Mouse (Mus musculus) midbrain, embryonic 10.5 days (tissue): ENCODE results near the gene Insr. TPM values are rescaled to one million over a fixed set of nuclear protein-coding genes. Genes with fewer than 3 reads are reported as not detected.
"Not testable (repeated sequence)": the region's sequence is repeated elsewhere in the genome, so short reads cannot be mapped to it uniquely, and the experiment has no call there.

ENCODE experiments used
- DNase-seq: peaks from one replicate; pipeline ENCODE4 v3.0.0-alpha.2; 2017; ENCODE audit warnings: low spot score
- H3K27ac ChIP-seq: fragments of 300-500 bp; sonication (generic); replicated peaks from 2 replicates; pipeline ENCODE4 v1.5.1; 2016; ENCODE audit warnings: mild to moderate bottlenecking
- H3K27me3 ChIP-seq: fragments of 300-500 bp; sonication (generic); 2 replicates; pipeline ENCODE4 v1.6.1; 2016; ENCODE audit warnings: low read depth, mild to moderate bottlenecking; ENCODE audit not compliant: poor library complexity, severe bottlenecking
- H3K36me3 ChIP-seq: fragments of 300-500 bp; sonication (generic); 2 replicates; pipeline ENCODE4 v1.6.1; 2016; ENCODE audit warnings: mild to moderate bottlenecking, moderate library complexity
- H3K4me1 ChIP-seq: fragments of 300-500 bp; sonication (generic); 2 replicates; pipeline ENCODE4 v1.6.1; 2016
- H3K4me3 ChIP-seq: fragments of 300-500 bp; sonication (generic); 2 replicates; pipeline ENCODE4 v1.5.1; 2016; ENCODE audit warnings: mild to moderate bottlenecking, moderate library complexity
- H3K9me3 ChIP-seq: fragments of 300-500 bp; sonication (generic); replicated peaks from 2 replicates; pipeline ENCODE4 v1.6.1; 2016; ENCODE audit warnings: mild to moderate bottlenecking
- WGBS: fragments of 180-500 bp; shearing (Covaris S2); methylation state at CpG from one replicate; pipeline ENCODE4 v1.1.7; 2016; 5-methylcytosine and 5-hydroxymethylcytosine counted together
- microRNA-seq: library from miRNA; unstranded; fragments of <30 nt; microRNA quantifications from one replicate; pipeline ENCODE4, GENCODE M21; 2017
- polyA plus RNA-seq: library from polyadenylated mRNA; unstranded; fragments of >200 nt; fragmentation: Nextera tagmentation; extraction: Ambion mirVana; gene quantifications from 2 replicates; pipeline ENCODE4 v1.2.1, GENCODE M21; 2016

Insr gene
- polyA plus RNA-seq, 1 experiment from 2014 or later: 21.9 TPM

DNA sequence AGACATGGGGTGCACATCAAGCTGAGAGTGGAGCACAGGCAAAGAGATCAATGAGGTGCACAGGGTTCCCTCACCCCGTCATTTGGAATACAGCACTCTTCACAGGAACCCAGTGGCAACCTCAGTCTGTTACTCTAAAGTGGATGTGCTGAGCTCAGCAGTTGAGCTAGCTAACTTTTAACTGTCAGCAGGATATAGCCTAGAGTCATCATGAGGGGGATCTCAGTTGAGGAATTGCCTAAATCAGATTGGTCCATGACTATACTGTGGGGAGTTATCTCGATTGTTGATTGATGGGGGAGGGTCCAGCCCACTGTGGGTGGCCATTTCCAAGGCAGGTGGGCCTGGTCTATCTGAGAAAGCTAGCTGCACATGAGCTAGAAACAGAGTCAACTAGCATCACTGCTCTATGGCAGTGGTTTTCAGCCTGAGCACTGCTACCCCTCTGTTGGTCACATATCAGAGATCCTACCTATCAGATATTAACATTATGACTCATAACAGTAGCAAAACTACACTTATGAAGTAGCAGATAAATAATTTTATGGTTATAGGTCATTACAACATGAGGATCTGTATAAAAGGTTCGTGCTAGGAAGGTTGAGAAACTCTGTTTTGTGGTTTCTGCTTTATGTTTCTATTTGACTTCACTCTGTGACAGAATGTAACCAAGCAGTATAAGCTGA lies 74.5 kb downstream of the Insr start:
- Histone ChIP-seq H3K36me3 (peaks cover 52% of the 10 kb centered on the region), H3K27me3 (no peaks in the 10 kb centered on the region), H3K27ac (no peak overlapping the region), H3K9me3 (no peaks in the 10 kb centered on the region), H3K4me3 (no peak overlapping the region), H3K4me1 (no peaks in the 10 kb centered on the region)
- 86% methylated on average over 3 of the region's 3 CpGs for WGBS
- DNase-seq: no peak

DNA sequence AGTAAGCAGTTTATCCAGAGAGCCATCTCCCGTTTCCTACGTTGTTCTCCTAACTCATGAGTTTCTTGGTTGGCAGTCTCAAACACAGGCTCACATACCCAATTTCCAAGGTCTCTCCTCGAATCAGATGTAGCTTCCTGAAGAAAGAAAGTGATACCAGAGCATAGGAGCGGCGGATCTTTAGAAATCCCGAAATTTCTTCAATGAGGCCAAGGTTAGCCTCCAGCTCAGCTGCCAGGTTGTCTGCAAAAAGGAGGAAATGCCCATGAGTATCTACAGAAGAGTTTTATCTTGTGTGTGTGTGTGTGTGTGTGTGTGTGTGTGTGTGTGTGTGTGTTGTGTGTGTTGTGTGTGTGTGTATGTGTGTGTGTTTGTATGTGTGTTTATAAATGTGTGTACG lies 76.6 kb downstream of the Insr start:
- no peaks in the 10 kb centered on the region for H3K4me1 ChIP-seq
- DNase-seq: no peak
- H3K4me3 ChIP-seq: no peak overlapping the region
- 94% methylated on average over 7 of the region's 7 CpGs for WGBS
- H3K36me3 ChIP-seq: peaks cover 58% of the 10 kb centered on the region
- no peak overlapping the region for H3K27ac ChIP-seq
- H3K9me3 ChIP-seq: no peaks in the 10 kb centered on the region
- H3K27me3 ChIP-seq: no peaks in the 10 kb centered on the region

DNA sequence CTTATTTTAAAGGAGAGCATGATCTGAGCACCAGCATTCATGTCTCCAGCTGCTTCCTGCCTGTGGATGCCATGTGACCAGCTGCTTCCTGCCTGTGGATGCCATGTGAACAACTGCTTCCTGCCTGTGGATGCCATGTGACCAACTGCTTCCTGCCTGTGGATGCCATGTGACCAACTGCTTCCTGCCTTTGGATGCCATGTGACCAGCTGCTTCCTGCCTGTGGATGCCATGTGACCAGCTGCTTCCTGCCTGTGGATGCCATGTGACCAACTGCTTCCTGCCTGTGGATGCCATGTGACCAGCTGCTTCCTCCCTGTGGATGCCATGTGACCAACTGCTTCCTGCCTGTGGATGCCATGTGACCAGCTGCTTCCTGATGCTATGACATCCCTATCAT lies 85.1 kb downstream of the Insr start:
- not testable (repeated sequence) for H3K27me3 ChIP-seq, H3K4me3 ChIP-seq, H3K4me1 ChIP-seq, DNase-seq, H3K27ac ChIP-seq, H3K9me3 ChIP-seq
- peaks cover 73% of the 10 kb centered on the region for H3K36me3 ChIP-seq

DNA sequence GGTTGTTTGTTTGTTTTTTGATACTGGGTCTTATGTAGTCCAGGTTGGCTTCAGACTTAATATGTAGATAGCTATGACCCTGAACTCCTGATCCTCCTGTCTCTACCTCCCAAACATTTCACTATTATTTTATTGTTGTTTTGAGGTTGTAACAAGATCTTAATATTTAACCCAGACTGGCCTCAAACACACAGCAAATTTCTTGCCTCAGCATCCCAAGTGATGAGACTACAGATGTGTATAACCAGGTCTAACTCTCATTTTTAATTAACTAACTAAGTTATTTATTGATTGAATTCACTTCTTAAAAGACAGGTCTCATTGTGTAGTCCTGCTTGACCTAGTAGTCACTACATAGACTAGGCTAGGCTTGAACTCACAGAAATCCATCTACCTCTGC lies 88.4 kb downstream of the Insr start:
- DNase-seq: no peak
- peaks cover 6% of the 10 kb centered on the region; the same call in 1 of the 2 replicates for H3K9me3 ChIP-seq
- no peak overlapping the region for H3K27ac ChIP-seq
- H3K4me1 ChIP-seq: no peaks in the 10 kb centered on the region
- H3K36me3 ChIP-seq: peaks cover 84% of the 10 kb centered on the region
- H3K27me3 ChIP-seq: no peaks in the 10 kb centered on the region
- no peak overlapping the region for H3K4me3 ChIP-seq

DNA sequence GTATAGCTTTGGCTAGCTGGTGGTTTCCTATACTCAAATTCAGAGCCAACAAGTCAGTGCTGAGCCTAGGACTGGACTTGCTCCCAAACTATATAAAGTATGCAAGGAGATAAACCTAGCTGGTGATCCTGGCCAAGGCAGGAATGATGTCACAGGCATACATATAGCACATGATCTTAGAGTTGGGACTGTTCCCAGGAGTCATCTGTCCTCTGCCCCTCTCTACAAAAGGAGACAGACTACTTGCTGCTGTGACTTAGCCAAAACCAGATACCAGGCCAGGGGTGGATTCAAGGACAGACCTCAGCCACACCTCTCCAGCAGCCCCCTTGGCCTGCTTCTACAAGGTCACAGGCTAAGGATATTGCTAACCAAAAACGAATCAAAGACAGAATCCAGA lies 92.0 kb downstream of the Insr start:
- Histone ChIP-seq H3K27ac (no peak overlapping the region), H3K36me3 (peaks cover 73% of the 10 kb centered on the region), H3K4me3 (no peak overlapping the region), H3K27me3 (no peaks in the 10 kb centered on the region), H3K4me1 (no peaks in the 10 kb centered on the region), H3K9me3 (no peaks in the 10 kb centered on the region)
- DNase-seq: no peak
- 72% methylated on average over 1 of the region's 1 CpGs for WGBS

DNA sequence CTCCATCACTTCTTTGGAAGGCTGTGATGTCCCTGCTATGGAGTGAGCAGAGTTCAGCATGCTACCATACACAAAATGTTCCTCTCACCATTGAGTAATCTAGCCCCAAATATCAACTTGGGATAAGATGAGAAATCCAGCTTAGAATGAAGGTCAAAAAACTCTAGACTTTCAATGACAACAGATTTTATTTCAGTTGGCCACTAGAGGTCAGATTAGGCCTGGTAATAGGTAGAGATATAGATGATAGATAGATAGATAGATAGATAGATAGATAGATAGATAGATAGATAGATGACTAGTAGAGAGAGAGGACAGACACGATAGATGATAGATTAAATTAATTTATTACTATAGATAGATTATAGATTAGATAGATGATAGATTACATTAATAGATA lies 99.5 kb downstream of the Insr start:
- Histone ChIP-seq H3K4me3 (no peak overlapping the region), H3K36me3 (peaks cover 50% of the 10 kb centered on the region), H3K4me1 (no peaks in the 10 kb centered on the region), H3K9me3 (peaks cover 12% of the 10 kb centered on the region; the same call in 1 of the 2 replicates), H3K27me3 (no peaks in the 10 kb centered on the region), H3K27ac (no peak overlapping the region)
- 79% methylated on average over 1 of the region's 1 CpGs for WGBS
- no peak for DNase-seq

DNA sequence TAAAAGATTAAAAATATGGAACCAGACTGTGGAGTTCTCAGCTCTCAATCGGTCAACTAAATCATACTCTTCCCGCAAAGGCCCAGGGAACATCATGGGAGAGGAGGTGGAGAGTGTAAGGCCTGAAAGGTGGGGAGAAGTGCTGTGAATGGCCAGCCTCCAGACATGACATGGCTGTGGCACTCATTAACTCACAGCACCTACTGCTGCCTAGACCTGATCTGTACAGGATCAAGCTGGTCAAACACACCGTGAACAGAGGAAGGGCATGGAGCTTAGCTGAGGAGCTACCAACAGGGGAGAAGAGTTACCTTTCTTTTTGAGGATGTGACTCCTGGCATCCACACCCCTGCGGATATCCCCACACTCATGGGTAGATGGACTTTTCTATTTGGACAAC lies 102.0 kb downstream of the Insr start:
- Histone ChIP-seq H3K4me3 (no peak overlapping the region), H3K4me1 (no peaks in the 10 kb centered on the region), H3K27me3 (no peaks in the 10 kb centered on the region), H3K36me3 (peaks cover 50% of the 10 kb centered on the region), H3K9me3 (peaks cover 18% of the 10 kb centered on the region; the same call in 1 of the 2 replicates), H3K27ac (no peak overlapping the region)
- WGBS: 96% methylated on average over 4 of the region's 4 CpGs
- DNase-seq: no peak

DNA sequence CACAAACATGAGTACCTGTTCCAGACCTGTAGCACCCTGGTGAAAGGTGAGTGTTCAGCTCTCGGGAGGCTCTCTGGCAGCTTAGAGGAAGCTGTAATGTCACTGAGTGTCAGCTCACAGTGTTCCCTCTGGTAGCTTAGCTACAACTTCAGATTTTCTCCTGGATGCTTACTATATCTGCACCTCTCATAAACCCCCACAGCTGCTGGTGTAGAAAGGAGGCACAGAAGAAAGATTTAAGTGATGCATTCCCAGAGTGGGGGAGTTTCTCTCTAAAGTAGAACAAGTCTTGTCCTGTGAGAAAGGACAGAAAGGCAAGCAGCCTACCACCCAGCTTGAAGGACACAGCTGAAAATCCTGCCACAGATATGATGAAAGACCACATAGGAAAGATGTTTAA lies 107.2 kb downstream of the Insr start:
- DNase-seq: no peak
- H3K27me3 ChIP-seq: no peaks in the 10 kb centered on the region
- no peak overlapping the region for H3K4me3 ChIP-seq
- no peaks in the 10 kb centered on the region for H3K4me1 ChIP-seq
- H3K27ac ChIP-seq: no peak overlapping the region
- H3K9me3 ChIP-seq: peaks cover 18% of the 10 kb centered on the region; the same call in 1 of the 2 replicates
- peaks cover 79% of the 10 kb centered on the region for H3K36me3 ChIP-seq
- WGBS: 84% methylated on average over 1 of the region's 1 CpGs

DNA sequence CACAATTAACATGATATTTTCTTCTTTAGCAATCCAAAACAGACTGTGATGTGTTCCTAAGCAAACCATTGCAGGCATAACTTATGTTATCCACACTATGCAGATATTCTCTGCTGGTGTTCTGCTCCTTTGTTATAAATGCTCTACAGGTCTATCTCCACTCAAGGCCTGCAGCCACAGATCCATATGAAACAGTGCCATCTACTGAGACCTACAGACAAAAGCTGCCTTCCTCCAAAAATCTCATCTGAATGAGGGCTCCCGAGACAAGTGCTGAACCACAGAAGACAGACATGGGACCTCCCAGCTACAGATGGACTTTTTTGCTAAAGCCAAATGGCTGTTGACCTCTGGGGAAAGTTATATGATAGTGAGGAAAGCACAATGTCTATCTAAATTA lies 132.9 kb downstream of the Insr start:
- Histone ChIP-seq H3K4me1 (no peaks in the 10 kb centered on the region), H3K27me3 (no peaks in the 10 kb centered on the region), H3K9me3 (peaks cover 20% of the 10 kb centered on the region; the same call in 1 of the 2 replicates), H3K27ac (no peak overlapping the region), H3K4me3 (no peak overlapping the region), H3K36me3 (no peaks in the 10 kb centered on the region)
- no peak for DNase-seq
- 78% methylated on average over 1 of the region's 1 CpGs for WGBS

DNA sequence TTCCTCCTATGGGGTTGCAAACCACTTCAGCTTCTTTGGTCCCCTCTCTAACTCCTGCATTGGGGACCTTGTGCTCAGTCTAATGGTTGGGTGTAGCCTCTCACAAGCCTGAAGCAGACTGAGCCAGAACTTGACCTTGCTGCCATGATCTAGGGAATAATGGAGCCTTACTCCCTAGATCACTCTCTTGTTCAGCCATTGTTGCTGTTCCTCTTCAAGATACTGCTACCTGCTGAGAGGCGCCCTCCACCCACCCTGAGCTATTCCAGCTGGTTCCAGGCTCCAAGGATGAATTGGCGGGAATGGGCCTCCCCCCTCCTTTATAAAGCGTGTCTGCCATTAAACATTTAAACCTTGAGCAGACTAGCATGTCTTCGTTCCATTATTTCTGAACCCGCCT lies 179.0 kb downstream of the Insr start:
- not testable (repeated sequence) for H3K36me3 ChIP-seq, H3K4me3 ChIP-seq, H3K27ac ChIP-seq, H3K4me1 ChIP-seq, H3K27me3 ChIP-seq, DNase-seq
- WGBS: 86% methylated on average over 5 of the region's 5 CpGs
- H3K9me3 ChIP-seq: peaks cover 37% of the 10 kb centered on the region

Small RNA genes lying within 50 kb of the gene (microRNA-seq; reads per million reads assigned to microRNA genes)
- gene Gm25775: not detected

Other genes with a start within 250 kb of the Insr start
- not detected in 2 replicates for gene A430078G23Rik, start 73.8 kb upstream of the Insr start, polyA plus RNA-seq
- 10.3 and 11.8 TPM in 2 replicates for gene Arhgef18, start 113.4 kb upstream of the Insr start, polyA plus RNA-seq
- gene Pex11g, start 188.1 kb upstream of the Insr start, polyA plus RNA-seq: 4.5 and 4.8 TPM in 2 replicates
- gene Tex45, start 191.2 kb upstream of the Insr start, polyA plus RNA-seq: not detected in 2 replicates
- 69.4 and 80.0 TPM in 2 replicates for gene Zfp358, start 213.5 kb upstream of the Insr start, polyA plus RNA-seq
- gene Mcoln1, start 220.8 kb upstream of the Insr start, polyA plus RNA-seq: 62.0 and 69.6 TPM in 2 replicates
- 20.0 and 22.2 TPM in 2 replicates for gene Pnpla6, start 235.8 kb upstream of the Insr start, polyA plus RNA-seq